Mouse (Mus musculus) c-Kit-positive CD71-positive TER-119-negative erythroid progenitor cells, embryonic 14.5 days (primary cell): ENCODE measurements around the gene Ppm1h.
"Not testable (repeated sequence)": the region's sequence is repeated elsewhere in the genome, so short reads cannot be mapped to it uniquely, and the experiment has no call there.

ENCODE experiments used
- DNase-seq: peaks from one replicate; pipeline ENCODE4 v3.0.0-alpha.2; 2013; ENCODE audit warnings: low read depth

Gene Ppm1h

DNA sequence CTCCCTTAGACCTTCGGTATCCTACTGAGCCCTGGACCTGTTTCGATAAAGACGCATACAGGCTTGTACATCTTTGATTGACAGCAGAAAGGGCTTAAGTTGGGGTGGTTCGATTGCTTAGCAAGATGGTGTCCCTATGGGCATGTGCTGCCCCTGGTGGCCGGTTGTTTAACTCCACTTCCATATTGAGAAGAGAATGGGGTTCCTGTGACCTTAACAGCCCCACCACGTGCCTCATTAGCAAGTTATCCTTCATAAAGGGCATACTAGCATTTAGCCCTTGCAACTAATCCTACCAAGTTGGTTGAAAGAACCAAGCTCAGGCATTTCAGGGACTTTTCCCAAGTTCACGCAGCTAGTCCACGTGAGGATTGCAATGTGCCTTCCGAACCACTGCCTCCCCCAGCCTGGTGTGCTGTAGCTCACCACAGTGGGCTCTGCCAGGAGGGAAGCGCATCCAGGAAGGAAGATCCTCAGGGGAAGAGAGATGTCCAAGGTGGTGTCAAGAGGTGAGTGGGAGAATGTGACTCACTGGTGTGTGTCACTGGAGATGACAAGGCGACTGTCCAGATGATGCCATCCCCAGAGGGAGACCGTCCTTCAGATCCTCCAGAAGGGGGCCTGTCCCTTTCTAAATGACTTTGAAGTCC lies 216.7 kb downstream of the Ppm1h start:
- peak; percentile 20 for DNase-seq

DNA sequence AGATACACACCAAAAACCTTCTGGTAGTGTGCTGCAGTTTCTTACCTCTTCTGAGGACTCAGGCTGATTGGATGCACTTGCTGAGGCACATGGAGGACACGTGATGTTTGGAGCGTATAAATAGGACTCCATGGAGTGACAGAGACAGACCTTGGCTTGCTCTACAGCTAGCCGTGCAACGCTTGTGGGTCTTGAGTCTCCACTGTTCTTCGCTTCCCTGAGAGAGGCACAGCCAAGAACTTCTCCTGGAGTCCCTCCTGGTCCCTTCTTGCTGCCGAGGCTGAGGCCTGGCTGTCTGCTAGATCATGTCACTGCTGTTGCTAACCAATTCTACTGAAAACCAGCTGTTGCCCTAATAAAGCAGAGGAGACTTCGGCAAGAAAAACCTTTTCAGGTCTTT lies 221.4 kb downstream of the Ppm1h start:
- DNase-seq = no peak

DNA sequence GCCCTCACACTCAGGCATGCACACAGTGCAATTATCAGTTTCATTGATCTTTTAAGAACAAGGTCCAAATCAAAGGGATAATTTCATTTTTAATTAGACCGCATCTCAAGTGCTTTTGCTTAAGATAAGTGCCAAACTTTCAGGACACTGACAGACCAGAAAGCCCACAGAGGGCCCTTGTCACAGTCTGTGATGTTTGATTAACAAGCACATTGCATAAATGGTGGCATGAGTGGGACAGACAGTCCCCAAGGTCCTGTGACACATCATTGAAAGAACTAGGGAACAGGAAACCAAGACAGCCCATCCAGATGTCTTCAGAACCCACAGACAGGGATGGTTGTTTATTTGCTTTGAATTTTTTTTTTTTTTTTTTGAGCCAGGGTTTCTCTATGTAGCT lies 221.9 kb downstream of the Ppm1h start:
- no peak for DNase-seq

DNA sequence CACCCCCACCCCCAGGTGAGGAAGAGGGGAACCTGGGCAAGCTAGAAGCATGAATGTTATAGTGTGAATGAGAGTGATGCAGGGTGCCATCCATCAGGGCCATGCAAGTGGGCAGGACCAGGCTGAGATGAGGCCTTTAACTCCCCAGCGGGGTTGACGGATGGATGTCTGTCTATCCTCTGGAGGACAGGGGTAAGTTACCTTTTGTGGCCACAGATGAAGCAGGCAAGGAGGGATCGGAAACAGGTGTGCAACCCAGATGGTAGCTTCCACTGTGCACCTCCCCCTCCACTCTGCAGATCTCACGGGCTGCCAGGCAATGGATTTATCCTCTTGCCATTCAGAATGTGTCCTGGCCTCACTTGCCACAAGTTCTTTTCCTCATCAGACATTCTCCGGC lies 222.8 kb downstream of the Ppm1h start:
- DNase-seq = no peak

DNA sequence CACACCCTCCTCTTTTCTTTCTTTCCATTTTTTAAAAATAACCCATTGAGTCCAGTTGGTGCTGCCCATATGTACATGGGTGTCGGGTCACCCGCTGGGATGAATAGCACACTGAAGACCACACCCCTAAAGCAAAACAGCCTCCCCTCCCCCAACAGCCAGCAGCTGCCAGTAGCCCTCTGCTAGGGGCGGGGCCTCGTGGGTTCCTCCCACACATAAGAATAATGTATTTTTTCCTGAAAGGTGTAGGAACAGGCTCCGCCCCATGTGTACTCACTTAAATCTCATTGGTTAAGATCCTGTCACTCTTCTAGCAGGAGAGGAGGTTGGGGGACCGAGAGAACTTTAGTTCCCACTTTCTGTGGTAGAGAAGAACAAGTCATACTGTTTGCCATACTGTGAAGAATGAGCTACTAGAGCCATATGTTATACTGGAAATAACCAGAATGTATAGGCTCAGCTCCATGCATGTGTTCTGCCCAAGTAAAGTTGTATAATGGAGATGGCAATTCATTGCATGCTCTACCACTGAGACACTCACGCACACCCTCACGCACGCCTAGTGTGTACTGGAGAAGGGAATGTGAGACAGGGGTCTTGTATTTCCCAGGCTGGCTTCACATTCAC lies 231.0 kb downstream of the Ppm1h start:
- no peak for DNase-seq

DNA sequence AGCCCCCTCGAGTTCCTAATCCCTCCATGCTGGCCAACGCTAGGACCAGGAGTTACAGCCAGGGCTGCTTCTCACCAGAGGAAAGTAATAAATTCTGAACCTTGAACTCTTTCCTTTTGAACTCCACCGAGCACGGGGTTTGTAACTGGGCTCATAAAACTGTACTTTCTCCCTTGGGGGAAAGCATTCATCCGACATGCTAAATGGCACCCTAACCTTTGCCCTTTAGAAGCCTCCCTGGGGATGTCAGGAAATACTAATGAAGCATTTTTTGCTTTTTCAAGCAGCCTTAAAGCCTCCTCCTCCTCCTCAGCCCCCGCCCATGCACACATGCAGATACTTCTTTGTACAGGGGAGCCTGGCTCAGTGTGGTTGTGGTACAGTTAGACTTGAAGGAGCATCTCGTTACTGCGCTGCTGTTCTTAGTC lies 232.2 kb downstream of the Ppm1h start:
- no peak for DNase-seq

DNA sequence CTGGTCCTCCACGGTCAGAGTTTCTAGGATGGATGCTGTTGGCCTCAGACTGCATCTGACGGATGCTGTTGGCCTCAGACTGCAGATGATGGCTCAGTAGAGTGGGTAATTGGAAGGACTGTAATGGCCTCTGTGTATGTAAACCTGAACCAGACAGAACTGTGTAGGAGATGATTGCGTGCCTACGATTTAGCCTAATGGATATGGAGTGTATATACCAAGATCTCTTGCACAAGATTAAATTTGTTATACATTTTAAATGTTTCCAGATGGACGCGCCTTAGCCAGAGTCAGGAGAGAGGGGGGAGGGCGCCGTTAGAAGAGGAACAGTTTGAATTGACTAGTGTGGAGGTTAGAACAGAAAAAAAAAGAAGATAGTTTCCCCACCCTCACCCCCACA lies 233.1 kb downstream of the Ppm1h start:
- no peak for DNase-seq

DNA sequence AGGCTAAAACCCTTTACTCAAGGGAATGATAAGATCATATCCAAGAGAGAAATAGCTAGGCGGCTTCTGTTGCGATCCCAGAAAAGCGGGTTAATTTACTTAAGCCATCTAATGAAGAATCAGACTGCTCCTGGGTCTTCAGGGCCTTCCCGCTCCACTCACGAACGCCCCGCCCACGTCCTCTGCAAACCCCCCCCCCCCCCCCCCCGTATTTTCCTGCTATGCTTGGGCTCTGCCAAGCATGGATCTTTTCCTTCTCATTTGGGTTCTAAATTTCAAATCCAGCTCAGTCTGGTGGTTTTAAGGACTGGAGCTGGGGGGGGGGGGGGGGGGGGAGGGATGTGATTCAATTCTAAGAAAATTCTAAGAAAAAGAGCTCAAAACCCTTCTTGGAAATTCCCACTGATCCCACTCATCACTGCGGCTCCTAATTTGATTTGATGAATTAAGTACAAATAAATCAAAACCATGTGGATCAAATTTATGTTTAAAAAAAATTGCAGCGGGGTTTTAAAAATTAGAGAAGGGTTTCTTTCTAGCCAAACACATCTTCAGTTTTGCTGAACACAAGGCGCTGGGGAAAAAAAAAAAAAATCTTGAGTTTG lies 233.6 kb downstream of the Ppm1h start:
- DNase-seq = no peak

DNA sequence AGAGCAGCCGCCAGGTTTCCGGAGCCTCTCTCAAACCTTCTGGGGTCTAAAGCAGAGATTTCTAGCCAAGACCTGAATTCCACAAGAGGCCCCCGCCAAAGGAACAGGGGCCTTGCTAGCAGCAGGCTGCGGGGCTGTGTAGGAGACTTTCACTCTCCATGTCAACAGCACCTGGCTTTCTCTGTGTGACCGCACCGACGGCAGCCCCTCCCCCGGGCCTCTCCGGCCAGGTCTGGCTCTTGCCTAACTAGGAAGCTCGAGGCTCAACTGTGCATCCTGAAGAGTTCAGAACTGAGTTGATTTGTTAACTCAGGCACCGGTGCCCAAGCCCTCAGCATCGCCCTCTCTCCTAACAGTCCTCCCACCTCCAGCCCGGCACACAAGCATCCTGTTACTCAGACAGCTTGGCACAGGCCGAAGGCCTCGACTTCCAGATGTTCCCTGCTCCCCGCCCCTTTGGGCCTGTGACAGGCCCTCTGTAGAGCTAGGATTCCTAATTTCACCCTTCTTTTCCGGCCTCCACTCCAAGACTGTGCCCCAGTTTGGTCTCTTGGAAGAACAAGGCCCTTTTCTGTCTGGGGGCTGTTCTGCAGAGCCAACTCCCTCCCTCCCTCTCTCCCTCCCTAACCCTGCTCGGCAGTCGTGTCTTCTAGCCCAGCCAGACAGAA lies 234.3 kb downstream of the Ppm1h start:
- no peak for DNase-seq

DNA sequence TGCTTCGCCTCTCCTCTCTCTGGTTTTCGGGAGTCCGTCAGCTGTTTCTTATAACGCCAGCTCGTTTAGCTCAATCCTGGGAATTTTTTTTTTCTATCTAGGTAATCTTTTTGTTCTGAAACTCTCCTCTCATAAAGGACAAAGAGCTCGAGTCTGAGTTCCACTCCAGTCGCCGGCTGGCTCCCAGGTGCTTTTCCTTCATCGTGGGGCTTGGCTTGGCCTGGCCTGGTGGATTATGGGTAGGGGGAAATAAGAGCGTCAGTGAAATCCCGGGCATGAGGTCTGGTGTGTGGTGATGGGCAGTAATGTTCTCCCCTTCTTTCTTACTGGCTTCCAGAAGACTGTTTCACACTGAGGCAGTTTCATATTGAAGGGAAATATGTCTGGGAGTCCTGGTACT lies 234.8 kb downstream of the Ppm1h start:
- no peak for DNase-seq

DNA sequence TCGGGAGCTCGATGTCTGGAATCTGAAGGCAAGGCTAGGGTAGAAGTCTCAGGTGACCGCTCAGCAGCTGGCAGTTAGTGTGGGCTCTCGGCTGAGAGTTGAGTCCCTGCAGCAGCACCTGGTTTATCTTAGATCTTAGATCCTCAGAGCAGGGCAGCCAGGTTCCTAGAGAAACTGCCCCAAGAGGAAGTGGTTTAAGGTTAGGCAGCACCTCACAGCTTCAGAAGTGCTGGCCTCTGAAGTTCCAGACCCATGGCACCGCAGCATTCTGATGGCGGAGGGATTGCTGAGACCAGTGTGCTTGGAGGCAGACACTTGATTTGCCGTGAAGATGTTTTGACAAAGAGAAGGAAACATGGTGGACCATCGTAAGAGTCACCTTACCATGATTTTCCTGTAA lies 237.3 kb downstream of the Ppm1h start:
- no peak for DNase-seq

DNA sequence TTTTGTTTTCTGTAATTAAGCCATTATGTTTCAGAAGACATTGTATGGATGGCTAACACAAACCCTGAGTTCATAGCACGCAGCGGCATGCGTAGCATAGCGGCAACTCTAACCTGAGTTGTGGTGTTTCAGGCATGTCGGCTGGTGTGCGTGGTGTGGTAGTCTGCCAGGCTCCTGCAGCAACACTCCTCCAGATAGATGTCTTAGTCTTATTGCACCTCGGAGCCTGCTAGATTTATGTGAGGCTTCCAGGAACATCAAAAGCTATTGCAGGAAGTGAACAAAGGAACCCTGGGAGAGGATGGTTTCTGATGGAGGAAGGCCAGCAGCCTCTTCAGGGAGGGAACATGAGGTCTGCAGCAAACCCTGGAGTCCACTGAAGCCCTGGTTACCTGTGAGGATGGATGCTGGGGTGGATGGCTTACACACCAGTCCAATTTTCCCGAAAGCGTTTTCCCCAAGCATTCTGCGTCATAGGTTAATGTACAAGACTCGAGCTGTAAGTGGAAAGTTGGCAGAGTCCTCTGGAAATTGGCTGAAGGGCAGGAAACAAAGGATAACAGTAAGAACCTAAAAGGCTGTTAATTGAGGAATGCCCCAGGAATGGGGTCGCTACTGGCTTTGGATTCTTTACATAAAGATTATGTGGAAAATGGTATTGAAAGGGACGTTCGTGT lies 239.2 kb downstream of the Ppm1h start:
- DNase-seq = no peak

DNA sequence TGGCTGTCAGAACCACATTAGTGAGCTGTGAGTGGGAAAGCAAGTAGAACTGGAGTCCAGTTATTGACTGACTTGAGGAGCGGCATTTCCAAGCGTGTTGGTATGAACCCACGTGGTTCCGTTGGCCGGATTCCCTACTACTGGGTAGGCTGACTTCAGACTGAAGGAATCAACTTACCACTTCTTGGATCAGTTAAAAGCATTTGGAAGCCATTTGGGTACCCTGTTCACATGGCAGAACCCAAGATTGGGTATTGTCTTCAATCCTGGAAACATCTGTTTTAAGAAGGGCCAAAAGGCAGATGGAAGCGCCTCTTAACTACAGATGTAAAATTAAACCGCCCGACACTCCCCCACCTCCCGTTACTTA lies 239.7 kb downstream of the Ppm1h start:
- DNase-seq = no peak

DNA sequence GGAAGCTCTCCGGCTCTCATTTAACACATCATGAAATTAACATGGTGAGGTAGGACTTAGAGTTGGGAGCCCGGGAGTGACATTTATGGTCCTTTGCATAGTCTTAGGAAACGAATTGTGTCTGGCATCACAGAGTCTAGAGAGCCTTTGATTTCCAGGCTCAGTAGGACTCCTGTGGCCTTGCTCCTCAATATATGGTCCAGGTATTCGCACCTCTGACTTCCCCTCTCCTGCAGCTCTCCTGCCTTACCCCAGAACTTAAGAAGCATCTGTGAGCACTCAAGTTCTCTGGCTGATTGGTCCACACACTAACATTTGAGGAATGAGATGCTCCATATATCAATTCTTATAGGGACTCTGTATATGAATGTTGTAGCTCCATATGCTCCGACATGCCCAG lies 240.2 kb downstream of the Ppm1h start:
- DNase-seq = no peak

DNA sequence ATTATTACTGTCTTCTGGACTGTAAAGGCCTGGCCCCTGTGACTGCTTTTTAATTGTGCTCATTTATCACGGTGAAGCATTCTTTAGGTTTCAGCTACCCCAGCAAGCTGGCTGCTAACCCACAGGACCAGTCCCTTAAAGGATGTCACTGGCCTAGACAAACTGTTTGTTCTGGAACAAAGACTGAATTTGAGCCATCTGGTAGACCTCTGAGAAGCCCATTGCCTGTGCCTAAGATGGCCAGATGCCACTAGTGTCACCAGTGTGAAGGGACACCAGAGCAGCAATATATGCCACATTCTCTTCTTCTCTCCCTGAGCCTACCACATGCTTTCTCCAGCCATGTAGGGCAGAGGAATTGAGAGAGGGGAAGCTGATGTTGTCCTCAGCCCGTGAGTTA lies 240.9 kb downstream of the Ppm1h start:
- no peak for DNase-seq

DNA sequence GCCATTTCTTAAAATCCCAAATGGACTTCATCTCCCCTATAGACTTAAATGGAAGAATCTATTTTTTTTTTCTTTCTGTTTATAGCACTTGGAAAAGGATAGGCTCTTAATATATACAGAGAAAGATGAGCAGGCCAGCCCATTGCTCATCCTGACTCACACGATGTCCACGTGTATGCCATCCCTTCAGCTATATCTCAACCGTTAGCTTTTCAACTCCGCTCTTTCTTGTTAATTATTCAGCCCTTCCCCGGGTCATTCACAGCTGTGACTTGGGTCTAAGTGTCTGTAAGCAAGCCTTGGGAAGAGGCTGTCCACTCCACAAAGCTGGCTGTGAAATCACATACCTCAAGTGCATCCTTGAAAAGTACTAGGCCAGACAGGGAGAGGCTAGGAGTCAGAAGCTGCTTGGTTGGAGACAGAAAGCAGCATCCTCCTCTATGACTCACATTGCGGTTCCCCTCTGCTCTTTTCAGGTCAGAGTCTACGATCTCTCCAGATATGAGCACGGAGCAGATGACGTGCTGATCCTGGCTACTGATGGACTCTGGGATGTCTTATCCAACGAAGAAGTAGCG lies 241.7 kb downstream of the Ppm1h start:
- DNase-seq = no peak

DNA sequence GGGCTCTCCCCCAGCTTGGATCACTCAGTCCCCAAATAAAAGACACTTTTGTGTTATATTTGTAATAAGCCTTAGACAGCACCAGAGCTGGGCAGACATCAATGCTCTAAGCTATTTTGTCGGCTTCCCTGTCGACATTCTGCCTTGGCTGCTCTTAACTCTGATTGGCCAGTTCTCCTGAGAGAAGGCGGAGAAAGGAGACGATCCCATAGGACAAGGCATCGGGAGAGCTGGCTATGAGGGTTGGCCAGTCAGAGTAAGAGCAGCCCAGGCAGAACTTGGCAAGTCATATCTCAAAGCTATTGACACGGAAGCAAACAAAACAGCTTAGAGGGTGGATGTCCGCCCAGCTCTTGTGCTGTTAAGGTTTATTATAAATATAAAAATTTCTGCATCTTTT lies 243.7 kb downstream of the Ppm1h start:
- DNase-seq = no peak

DNA sequence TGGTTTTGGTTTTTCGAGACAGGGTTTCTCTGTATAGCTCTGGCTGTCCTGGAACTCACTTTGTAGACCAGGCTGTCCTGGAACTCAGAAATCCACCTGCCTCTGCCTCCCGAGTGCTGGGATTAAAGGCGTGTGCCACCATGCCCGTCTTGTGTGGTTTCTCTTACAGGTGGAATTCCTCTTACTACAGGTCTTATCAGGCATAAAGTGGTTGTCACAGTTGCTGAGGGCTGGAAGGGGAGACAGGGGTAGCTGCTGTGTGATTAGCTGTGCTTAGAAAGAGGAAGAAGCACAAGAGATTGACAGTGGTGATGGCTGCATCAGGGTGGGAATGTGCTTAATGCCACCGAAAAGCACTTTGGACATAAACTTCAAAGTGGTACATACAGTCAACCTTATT lies 246.0 kb downstream of the Ppm1h start:
- DNase-seq = not testable (repeated sequence)

DNA sequence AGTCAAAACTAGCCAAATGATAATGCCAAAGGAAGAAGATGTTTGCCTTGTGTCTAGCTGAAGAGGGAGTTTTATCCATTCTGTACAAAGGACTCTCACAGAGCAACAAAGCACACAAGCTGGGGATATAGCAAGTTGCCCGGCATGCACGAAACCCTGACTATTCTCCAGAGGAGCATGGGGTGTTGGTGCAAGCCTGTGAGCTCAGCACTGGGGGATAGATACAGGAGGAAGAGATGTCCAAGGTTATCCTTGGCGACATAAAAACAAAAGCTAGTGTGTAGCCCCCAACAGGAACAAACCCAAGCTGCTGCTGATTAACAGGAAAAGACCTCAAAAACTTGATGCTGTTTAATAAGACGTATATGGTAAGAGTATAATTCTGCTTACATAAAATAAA lies 247.7 kb downstream of the Ppm1h start:
- no peak for DNase-seq

DNA sequence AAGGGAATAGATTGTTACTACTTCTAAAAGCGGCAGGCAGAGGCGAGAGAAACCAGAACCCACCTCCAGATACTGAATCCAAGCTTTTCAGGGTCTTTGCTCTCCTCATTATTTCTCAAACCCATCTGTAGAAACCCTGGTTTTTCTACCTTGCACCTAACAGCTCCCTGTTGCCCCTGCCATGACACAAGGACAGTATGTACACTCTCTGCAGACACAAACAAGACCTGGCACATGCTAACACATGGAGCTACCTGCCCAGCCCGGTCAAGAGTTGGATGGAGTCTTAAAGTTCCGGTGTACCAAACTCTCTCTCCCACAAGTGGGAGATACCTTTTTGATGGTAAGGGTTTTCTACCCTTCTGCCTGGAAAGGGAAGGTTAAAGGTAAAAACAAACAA lies 252.0 kb downstream of the Ppm1h start:
- DNase-seq = no peak

DNA sequence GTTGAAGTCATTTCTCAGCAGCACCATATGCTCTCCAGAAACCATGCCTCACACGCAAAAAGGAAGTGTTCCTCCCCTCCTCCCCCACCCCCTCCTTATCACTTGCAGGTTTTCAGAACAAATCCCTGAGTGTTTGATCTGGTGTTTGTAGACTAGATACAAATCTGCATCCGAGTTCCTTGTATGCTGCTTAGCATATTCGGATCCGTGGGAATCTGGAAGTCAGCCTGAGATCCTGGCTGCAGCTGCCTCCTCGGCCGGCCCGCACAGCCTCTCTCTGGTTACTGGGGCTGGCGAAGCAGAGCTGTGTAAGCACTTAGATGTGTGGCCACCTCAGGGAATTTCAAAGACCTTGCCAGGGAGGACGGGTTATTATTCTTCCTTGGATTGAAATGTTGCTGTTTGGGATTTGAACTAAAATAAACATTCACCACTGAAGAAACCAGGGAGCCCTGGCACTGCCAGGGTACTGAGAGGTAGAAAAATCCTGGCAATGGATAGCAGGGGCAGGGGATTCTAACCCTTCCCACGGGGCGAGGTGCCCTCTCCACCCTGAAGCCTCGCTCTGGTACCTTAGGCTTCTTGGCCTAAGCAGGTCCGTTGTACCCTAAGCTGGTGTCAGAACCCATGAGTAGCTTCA lies 252.8 kb downstream of the Ppm1h start:
- no peak for DNase-seq
